Mouse (Mus musculus) kidney, adult 2 months (tissue): ENCODE results near the gene Gm28041.

Experiments used
- CTCF ChIP-seq: fragments of 200-500 bp; conservative IDR thresholded peaks from 2 replicates; pipeline ENCODE4 v1.5.1; 2011; ENCODE audit warnings: low read depth, mild to moderate bottlenecking, control low read depth, low read length, moderate library complexity, mixed read lengths; ENCODE audit not compliant: insufficient read depth, insufficient read length
- POLR2A ChIP-seq: fragments of 200-500 bp; IDR thresholded peaks from one replicate; pipeline ENCODE4 v1.6.1; 2011; ENCODE audit warnings: low read depth, low read length, control low read depth

GRCm38 (mm10) chr13:67415759-67416158 is 40.2 kb upstream of the Gm28041 start:
- TF ChIP-seq CTCF, result no peak
- no peak for TF ChIP-seq POLR2A
